Mouse (Mus musculus) kidney, postnatal 0 days (tissue): ENCODE data around the gene Kcnj4. TPM values are rescaled to one million over a fixed set of nuclear protein-coding genes. Genes with fewer than 3 reads are reported as not detected.

Experiments used
- ATAC-seq: fragments of 200-750 bp; cut with Nextera tagmentation; replicated peaks from 2 replicates; pipeline ENCODE4 v1.8.0; 2017; ENCODE audit warnings: low read depth, moderate number of reproducible peaks, moderate TSS enrichment, moderate library complexity; ENCODE audit not compliant: low FRiP score
- DNase-seq: peaks from one replicate; pipeline ENCODE4 v3.0.0-alpha.2; 2016; ENCODE audit warnings: low spot score
- H3K27ac ChIP-seq: fragments of 300-500 bp; sonication (generic); 2 replicates; pipeline ENCODE4 v1.5.1; 2014; ENCODE audit warnings: mild to moderate bottlenecking
- H3K27me3 ChIP-seq: fragments of 300-500 bp; sonication (generic); 2 replicates; pipeline ENCODE4 v1.6.1; 2014; ENCODE audit warnings: low read length, mixed read lengths; ENCODE audit not compliant: insufficient read depth
- H3K36me3 ChIP-seq: fragments of 300-500 bp; sonication (generic); 2 replicates; pipeline ENCODE4 v1.6.1; 2014; ENCODE audit warnings: low read length, mixed read lengths; ENCODE audit not compliant: insufficient read depth
- H3K4me1 ChIP-seq: fragments of 300-500 bp; sonication (generic); replicated peaks from 2 replicates; pipeline ENCODE4 v1.6.1; 2014; ENCODE audit warnings: antibody characterized with exemption, low read length, mixed read lengths; ENCODE audit not compliant: insufficient read depth
- H3K4me2 ChIP-seq: fragments of 300-500 bp; sonication (generic); 2 replicates; pipeline ENCODE4 v1.6.1; 2014; ENCODE audit warnings: mild to moderate bottlenecking, low read length, moderate library complexity, mixed read lengths
- H3K4me3 ChIP-seq: fragments of 300-500 bp; sonication (generic); replicated peaks from 2 replicates; pipeline ENCODE4 v1.5.1; 2014; ENCODE audit warnings: low read depth, low read length
- H3K9ac ChIP-seq: fragments of 300-500 bp; sonication (generic); 2 replicates; pipeline ENCODE4 v1.6.1; 2014; ENCODE audit warnings: low read depth, low read length
- H3K9me3 ChIP-seq: fragments of 300-500 bp; sonication (generic); replicated peaks from 2 replicates; pipeline ENCODE4 v1.6.1; 2016; ENCODE audit warnings: low read length, inconsistent platforms, mixed read lengths
- CTCF ChIP-seq: IDR thresholded peaks from 2 replicates; pipeline ENCODE4 v1.5.1; 2016; ENCODE audit warnings: antibody characterized with exemption, low read depth, mild to moderate bottlenecking, moderate library complexity
- WGBS: fragments of 180-500 bp; shearing (Covaris S2); extraction: QIAGEN DNeasy Blood & Tissue Kit; methylation state at CpG from one replicate; pipeline ENCODE4 v1.1.7; 2014; 5-methylcytosine and 5-hydroxymethylcytosine counted together
- polyA plus RNA-seq: library from polyadenylated mRNA; unstranded; fragments of >200 nt; fragmentation: Nextera tagmentation; extraction: Ambion mirVana; gene quantifications from 2 replicates; pipeline ENCODE4 v1.2.1, GENCODE M21; 2015

Kcnj4 gene
- 0.11 TPM in 1 of 2 replicates, not detected in the other for polyA plus RNA-seq

- no peak for ATAC-seq
- no peak for TF ChIP-seq CTCF
- Histone ChIP-seq H3K9me3 (no peaks in the 10 kb centered on the region), H3K27me3 (peaks cover 41% of the 10 kb centered on the region), H3K4me1 (peaks cover 10% of the 10 kb centered on the region; the same call in 1 of the 2 replicates), H3K9ac (peak within 1 kb of the TSS; percentile 62), H3K4me2 (peak within 1 kb of the TSS; percentile 99), H3K4me3 (peak within 1 kb of the TSS; percentile 55), H3K36me3 (no peaks in the 10 kb centered on the region), H3K27ac (no peak within 1 kb of the TSS)
- no peak for DNase-seq
- WGBS = 1% methylated on average over 43 of the region's 60 CpGs
Observed at GRCm38 (mm10) chr15:79504707-79505452, at the start of gene Kcnj4. Gene Kcnj4, minus strand, starts transcription at chr15:79505241.

DNA sequence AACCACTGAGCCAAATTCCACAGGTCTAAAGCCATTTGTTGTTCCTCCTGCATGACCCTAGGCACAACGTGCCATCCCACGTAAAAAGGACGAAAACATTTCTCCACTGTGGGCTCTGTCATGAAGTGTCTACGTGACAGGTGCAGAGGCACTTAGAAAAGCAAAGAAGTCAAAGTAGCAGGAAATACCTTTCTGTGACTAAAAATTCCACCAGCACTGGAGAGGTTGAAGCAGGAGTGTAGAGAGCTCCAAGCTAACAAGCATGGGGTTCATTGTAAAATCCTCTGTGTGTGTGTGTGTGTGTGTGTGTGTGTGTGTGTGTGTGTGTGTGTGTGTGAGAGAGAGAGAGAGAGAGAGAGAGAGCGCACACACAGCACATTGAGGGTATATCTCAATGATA, 47.5 kb upstream of the Kcnj4 start:
- Histone ChIP-seq H3K4me2 (no peak overlapping the region), H3K9me3 (no peaks in the 10 kb centered on the region), H3K9ac (no peak overlapping the region), H3K27ac (no peak overlapping the region), H3K4me3 (no peak overlapping the region), H3K4me1 (no peaks in the 10 kb centered on the region), H3K27me3 (no peaks in the 10 kb centered on the region), H3K36me3 (no peaks in the 10 kb centered on the region)
- DNase-seq (no peak), ATAC-seq (no peak)
- 64% methylated on average over 5 of the region's 5 CpGs for WGBS
- no peak for TF ChIP-seq CTCF

GRCm38 (mm10) chr15:79548226-79548625, 43.2 kb upstream of the Kcnj4 start:
- no peaks in the 10 kb centered on the region for H3K27me3 ChIP-seq
- no peak overlapping the region for H3K4me3 ChIP-seq
- DNase-seq (no peak), ATAC-seq (no peak)
- H3K27ac ChIP-seq = no peak overlapping the region
- WGBS = 97% methylated on average over 2 of the region's 2 CpGs
- no peaks in the 10 kb centered on the region; the same call in 1 of the 2 replicates for H3K4me1 ChIP-seq
- no peaks in the 10 kb centered on the region for H3K9me3 ChIP-seq
- no peak overlapping the region for H3K9ac ChIP-seq
- TF ChIP-seq CTCF = no peak
- peaks cover 1% of the 10 kb centered on the region for H3K36me3 ChIP-seq
- no peak overlapping the region for H3K4me2 ChIP-seq

- Histone ChIP-seq H3K4me2 (peak overlapping the region; percentile 64), H3K36me3 (peaks cover 8% of the 10 kb centered on the region), H3K27ac (peak overlapping the region; percentile 97), H3K9ac (peak overlapping the region; percentile 64; the same call in 1 of the 2 replicates), H3K4me3 (peak overlapping the region; percentile 33; the same call in 1 of the 2 replicates), H3K27me3 (no peaks in the 10 kb centered on the region), H3K4me1 (no peaks in the 10 kb centered on the region; the same call in 1 of the 2 replicates), H3K9me3 (no peaks in the 10 kb centered on the region)
- 84% methylated on average over 17 of the region's 17 CpGs for WGBS
- no peak for TF ChIP-seq CTCF
- DNase-seq (no peak), ATAC-seq (peak; percentile 5; the same call in 1 of the 2 replicates)
Observed at GRCm38 (mm10) chr15:79547289-79547820, 42.3 kb upstream of the Kcnj4 start.

- Histone ChIP-seq H3K27me3 (no peaks in the 10 kb centered on the region), H3K36me3 (peaks cover 15% of the 10 kb centered on the region), H3K9ac (peak within 1 kb of the TSS; percentile 91), H3K4me1 (no peaks in the 10 kb centered on the region; the same call in 1 of the 2 replicates), H3K4me2 (peak within 1 kb of the TSS; percentile 67), H3K27ac (peak within 1 kb of the TSS; percentile 99), H3K4me3 (peak within 1 kb of the TSS; percentile 75), H3K9me3 (no peaks in the 10 kb centered on the region)
- 2% methylated on average over 84 of the region's 84 CpGs for WGBS
- TF ChIP-seq CTCF = no peak
- DNase-seq = peak; percentile 98
- ATAC-seq = peak; percentile 97
Observed at GRCm38 (mm10) chr15:79546410-79547288, 41.6 kb upstream of the Kcnj4 start, which contains the start of gene Ddx17. Gene Ddx17, minus strand, starts transcription at chr15:79546741.
